Mouse (Mus musculus): ENCODE measurements at regions not wholly inside any gene's neighbourhood (a gene's known extent, or its start where the extent isn't known, plus 50 kb on each side); places are given as distances from the start of the nearest gene placed in this dataset.
"Not testable (repeated sequence)": the region's sequence is repeated elsewhere in the genome, so short reads cannot be mapped to it uniquely, and the experiment has no call there.

DNA sequence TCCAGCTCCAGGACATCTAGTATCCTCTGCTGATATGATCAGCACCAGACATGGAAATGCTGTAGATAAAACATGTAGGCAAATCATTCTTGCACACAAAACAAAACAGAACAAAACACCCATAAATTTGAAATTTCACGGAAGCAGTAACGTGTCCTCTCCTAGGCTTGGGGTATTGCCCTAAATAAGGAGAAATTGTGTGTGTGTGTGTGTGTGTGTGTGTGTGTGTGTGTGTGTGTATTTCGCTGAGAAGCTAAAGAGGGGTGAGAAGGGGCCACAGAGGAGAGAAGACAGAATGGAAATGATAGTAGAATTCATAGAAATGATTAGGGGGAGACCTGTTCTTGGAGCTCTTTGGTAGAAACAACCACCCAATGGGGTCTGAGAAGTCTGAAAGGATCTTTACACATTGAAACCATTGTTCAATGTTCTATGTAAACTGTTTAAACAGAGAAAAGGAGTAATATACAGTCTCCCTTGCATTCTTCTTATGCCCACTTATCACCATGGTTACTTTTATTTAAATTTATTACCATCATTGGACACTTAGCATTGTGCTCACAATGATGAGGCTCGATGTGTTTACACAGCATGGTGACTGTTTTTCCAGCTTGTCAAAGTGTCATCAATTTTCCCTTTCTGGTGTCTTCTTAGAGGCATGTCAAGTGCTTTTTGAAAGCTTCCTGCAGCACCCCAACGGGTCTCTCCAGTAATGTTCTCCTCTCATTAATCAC is 317.3 kb upstream of the 4933412E24Rik start:
- in situ Hi-C loops (cut with MboI; ENCODE audit: unreplicated experiment in 2 of 2): no loop called here

DNA sequence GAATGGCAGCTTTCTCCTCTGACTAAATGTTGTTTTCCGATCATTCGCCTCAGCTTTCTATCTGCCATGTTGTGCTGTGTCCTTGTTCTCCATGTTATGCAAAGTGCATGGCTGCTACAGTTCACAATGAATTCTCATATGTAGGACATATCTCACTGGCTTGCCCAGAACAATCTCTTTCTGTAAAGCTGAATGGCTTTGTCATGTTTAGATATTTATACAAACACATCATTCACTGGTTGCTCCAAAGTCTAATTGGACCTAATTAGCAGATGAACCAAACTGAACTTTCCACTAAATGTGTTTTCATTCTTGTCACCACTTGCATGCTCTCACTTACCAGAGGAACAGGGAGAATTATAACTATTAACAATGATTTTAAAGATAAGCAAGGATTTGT is 301.2 kb upstream of the 4933412E24Rik start:
- in situ Hi-C loops (cut with MboI; ENCODE audit: unreplicated experiment in 2 of 2): no loop called here

DNA sequence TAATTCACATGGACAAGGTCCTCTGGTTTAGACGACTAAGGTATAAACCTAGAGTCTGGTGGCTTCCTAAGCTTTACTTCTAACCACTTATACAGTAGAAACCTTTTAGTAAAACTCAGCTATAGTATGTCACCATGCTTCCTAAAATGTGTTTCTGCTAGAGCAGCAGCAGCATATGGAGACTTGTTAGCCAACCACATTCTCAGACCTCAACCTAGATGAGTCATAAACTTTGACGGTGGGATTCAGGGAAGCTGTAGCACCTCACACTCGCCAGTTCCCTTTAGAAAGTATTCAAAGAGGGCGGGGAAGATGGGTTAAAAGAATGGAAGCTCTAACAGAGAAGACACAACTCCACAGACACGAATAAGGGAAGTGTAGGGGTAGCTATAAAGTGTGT is 298.8 kb upstream of the 4933412E24Rik start:
- in situ Hi-C loops (cut with MboI; ENCODE audit: unreplicated experiment in 2 of 2): no loop called here

DNA sequence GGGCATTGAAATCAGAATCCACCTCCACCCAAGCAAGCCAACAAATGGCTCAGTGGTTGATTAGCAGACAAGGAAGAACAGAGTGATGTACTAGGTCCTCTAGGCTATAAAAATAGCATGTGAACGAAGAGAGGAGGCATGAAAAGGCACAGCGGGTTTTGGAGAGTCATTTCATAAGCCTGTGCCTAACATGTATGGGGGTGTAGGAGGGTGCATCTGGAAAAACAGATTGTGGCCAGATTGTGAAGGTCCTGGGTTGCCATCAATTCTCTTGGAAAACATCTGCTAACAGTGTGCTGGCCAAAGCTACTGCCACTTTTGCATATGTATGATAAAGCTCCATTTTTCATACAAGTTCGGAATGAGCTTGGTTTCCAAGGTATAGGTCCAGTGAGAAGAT is 293.5 kb upstream of the 4933412E24Rik start:
- in situ Hi-C loops (cut with MboI; ENCODE audit: unreplicated experiment in 2 of 2): no loop called here

DNA sequence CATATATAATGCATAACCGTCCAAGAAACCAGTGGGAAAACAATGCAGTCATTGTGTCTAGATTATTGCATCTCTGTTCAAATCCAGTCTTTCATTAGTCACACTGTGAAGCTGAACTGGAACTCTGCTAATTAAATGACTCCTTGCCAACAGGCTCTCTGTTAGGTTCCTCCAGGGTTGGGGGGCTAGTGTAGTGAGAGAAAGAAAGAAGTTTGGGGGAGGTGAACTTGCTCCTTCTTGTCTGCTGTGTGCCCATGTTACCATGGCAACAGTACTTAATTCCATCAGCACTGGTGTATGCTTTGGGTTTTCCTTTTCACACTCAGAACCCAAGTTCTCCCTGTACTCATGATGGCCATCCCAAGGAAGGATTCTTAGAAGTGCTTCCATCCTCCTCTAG is 292.6 kb upstream of the 4933412E24Rik start:
- in situ Hi-C loops (cut with MboI; ENCODE audit: unreplicated experiment in 2 of 2): no loop called here

DNA sequence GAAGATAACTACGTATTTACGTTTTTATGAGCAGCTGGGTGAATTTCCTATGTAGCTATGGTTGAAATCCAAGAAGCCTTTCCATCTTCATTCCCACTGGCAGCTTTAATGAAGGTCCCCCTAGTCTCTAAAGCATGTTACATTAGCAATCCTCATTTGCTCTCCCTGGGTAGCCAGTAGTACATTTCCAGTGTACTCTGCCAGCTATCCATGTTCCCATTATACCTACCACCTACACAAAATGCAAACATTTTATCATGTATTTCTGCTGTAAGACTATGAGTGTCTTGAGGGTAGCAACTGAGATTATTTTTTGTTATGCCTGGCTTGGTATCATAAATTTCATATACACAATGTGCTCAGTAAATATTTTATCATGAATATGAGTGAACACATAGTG is 291.7 kb upstream of the 4933412E24Rik start:
- in situ Hi-C loops (cut with MboI; ENCODE audit: unreplicated experiment in 2 of 2): no loop called here

DNA sequence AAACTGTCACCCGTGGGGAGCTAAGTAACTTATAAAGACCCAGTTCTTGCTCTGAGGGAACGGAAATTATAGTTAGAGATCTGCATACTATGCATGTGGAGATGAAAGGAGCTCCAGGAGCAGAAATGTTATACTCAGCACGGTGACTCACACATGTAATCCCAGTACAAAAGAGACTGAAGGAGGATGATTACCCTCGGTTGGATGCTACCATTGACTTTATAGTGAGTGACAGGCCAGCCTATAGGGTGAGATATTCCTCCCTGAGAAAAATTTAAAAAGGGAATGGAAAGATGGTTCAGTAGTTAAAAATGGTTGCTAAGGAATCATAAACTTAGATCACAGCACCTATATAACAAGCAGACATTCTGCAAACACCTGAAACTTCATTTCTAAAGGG is 287.1 kb upstream of the 4933412E24Rik start:
- in situ Hi-C loops (cut with MboI; ENCODE audit: unreplicated experiment in 2 of 2): no loop called here

DNA sequence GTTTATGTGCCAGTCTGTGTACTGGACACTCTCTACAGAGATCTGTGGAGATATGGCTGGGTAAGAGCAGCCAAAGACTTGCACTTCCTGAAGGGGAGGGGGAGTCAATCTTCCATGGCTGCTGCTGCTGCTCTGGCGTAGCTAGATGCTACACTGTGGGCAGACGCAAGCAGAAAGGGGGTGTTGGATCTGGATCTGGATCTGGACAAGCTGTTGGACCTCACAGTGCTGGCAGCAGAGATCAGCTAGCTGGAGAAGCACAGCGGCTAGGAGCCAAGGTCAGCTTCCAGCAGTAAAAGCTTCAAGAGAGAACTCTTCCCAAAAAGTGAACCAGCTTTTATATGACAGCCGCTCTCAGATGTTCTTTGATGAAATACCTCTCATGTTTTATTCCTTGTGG is 285.5 kb upstream of the 4933412E24Rik start:
- in situ Hi-C loops (cut with MboI; ENCODE audit: unreplicated experiment in 2 of 2): no loop called here

DNA sequence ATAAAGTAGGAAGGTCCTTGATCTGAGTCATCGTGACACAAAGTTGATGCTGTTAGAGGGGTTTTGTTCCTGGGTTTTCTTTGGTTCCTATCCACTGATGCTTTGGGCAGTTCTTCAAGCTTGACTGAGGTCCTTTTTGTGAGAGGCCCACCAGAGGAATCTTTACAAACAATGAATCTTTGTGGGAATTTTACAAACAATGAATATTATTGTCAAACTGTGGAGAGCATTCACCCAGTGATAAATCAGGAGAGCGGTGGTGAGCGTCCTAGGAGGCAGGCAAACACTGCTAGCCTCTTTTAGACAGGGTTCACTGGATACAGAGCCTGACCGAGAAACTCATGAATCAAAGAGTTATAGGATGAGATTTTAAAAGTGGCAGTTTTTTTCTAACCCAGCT is 268.9 kb upstream of the 4933412E24Rik start:
- in situ Hi-C loops (cut with MboI; ENCODE audit: unreplicated experiment in 2 of 2): no loop called here

DNA sequence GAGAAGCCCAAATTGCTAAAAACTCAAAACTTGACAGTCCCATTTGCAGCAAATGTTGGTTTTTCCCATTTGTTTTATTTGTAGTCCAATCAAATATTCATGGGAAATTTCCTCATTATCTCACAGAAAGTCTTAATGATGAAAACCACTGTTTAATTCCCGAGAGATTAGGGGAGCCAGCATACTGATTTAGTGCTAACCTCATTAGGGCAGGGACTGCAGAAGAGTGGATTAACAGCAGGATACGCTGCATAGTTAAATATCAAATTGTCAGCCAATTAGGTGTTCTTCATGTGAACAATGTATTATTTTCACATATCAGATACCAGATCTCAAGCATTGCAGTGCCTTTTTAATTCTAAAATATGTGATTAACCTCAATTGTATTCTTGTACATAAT is 264.0 kb upstream of the 4933412E24Rik start:
- in situ Hi-C loops (cut with MboI; ENCODE audit: unreplicated experiment in 2 of 2): no loop called here

DNA sequence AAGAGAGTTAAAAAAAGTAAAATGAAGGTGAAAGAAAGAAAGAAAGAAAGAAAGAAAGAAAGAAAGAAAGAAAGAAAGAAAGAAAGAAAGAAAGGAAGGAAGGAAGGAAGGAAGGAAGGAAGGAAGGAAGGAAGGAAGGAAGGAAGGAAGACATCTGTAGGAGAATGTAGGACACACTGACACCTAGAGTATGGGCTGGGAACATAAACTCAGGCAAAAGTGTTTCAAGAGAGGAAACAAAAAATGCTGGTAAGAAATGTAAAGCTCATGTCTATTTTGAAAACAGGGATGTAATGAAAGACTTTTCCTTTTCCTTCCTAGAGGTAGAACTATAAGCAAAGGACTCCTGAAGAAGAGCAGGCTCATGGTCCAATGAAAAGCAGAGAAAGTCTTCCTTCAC is 237.2 kb upstream of the 4933412E24Rik start:
- in situ Hi-C loops (cut with MboI; ENCODE audit: unreplicated experiment in 2 of 2): not testable (repeated sequence)

DNA sequence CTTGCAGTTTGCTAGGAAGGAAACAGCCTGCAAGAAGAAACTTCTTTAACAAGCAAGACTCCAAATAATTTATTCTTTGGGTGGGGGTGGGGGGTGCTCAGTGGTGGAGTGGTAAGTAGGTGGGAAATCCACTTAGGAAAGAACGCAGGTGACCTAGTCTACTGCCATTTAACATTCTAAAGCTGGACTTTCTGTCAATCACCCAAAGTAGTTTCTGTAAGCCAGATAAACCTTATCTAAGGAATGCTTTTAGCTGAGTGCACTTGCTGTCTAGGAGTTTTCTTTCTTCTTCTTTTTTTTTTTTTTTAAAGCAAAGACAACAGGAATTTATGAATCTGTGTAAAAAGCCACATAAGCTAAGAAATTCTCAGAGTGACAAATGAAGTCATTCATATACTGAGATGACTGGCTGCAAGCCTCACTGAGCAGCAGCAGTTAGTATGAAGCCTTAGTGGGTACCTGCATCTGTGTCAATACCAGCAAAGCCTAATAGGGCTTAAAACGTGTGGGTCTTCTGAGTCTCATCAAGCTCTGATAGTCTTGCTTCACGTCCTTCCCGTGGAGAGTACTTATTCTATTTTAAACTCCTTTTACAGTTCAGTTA is 210.0 kb upstream of the 4933412E24Rik start:
- in situ Hi-C loops (cut with MboI; ENCODE audit: unreplicated experiment in 2 of 2): no loop called here

DNA sequence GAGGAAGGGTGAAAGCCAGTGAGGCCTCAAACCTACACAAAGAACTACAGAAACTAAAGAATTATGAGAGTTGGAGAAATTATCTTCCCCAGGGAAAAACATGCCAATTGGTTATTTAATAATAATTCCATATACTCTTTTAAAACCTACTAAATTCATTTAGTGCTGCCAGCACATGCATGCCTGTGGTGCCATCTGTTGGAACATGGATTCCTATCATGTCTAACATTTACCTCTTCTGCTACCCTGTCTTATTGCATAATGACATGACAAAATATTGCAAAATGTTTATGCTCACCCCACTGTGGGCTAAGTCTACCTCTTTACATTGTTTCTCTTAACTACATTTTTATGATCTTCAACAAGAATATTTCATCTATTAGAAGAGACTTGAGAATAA is 178.7 kb upstream of the 4933412E24Rik start:
- in situ Hi-C loops (cut with MboI; ENCODE audit: unreplicated experiment in 2 of 2): no loop called here

DNA sequence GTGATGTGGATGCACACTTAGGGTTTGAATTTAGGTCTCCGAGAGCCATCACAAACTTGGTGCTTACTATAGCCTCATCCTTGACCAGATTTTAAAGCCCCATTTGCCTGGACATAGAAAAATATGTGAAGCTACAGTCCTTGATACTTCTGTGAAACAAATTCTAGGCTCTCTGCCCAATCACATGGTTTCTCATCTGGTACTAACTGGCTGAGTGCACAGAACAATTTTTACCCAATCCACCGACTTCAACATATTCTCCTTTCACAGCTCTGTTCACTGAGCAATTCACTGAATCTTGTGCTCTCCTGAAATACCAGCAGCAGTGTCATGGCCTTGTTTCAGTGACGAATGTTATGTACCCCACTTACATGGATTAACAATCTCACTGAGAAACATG is 176.7 kb upstream of the 4933412E24Rik start:
- in situ Hi-C loops (cut with MboI; ENCODE audit: unreplicated experiment in 2 of 2): no loop called here

DNA sequence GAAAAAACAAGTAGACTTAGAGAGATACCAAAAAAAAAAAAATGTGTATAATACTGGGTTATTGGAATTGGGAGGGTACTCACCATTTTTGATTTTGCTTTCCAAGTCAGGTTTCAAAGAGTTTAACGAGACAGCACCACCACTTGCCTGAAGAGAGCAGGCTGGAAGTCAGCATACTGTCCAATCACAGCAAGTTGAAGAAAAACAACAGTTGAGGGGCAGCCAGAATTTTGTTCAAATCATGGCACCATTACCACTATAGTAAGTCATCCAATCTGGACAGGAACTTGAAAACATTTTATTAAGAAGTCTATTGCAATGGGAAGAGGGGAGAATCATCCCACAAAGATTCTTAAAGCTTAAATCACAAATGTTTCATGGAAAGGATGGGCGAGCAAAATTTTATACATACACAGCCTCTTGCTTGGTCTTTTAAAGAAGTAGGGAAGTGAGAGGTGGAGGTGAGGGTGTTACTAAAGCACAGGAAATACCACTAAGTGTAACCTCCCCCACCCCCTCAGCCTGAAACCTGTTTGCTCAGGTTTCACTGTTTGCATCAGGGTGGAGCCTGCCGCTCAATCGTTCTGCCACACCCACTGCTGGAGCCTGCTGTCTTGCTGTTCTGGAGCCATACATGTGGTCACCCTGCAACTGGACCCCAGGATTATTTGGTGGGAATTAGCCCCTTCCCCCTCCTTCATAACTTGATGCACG is 170.7 kb upstream of the 4933412E24Rik start:
- in situ Hi-C loops (cut with MboI; ENCODE audit: unreplicated experiment in 2 of 2): no loop called here

DNA sequence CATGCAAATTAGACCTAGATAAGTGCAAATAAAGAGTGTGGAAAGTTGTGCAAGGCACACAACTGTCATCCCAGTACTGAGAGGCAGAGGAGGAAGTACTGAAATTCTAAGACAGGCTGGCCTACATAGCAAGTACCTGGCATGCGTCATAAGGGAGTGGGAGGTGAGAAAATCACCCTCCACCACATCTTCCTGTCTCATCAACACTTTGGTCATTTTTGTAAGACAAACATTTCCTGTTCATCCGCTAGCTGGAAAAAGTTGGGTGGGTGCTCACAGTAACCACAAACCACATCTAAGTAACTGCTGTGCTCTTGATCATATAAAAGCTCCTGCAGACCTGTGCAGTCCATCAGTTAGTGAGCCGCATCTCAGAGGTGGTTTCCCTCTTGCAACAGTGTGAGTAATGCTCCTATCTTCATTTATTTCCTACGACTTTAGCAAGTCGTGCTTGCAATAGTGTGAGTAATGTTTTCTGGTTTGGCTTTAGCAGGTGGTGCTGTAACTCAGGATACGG is 125.2 kb upstream of the 4933412E24Rik start:
- in situ Hi-C loops (cut with MboI; ENCODE audit: unreplicated experiment in 2 of 2): loop anchor here (5.0 to 25.0 kb wide), 2 partner anchors 681 to 754 kb away; no protein-coding TSS in a partner anchor

DNA sequence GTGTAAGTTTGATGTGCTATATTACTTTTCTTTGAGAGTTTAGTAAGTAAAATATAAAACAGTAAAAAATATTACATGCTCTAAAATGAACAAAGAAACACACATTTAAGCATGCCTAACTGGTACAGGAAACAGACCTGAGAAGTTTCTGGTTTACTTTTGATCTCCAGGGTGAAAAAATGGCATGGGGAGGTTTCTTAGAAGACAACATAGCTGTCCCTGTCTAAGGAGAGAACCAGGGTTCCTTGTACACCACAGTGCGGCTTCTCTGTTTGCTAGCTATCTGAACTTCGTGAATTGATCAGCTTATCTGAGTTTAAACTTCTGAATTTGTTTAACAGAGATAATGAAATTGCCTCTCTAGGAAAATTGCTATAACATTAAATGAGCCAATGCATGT is 120.3 kb upstream of the 4933412E24Rik start:
- in situ Hi-C loops (cut with MboI; ENCODE audit: unreplicated experiment in 2 of 2): loop anchor here (10.0 to 25.0 kb wide), 2 partner anchors 742 to 749 kb away; no protein-coding TSS in a partner anchor

DNA sequence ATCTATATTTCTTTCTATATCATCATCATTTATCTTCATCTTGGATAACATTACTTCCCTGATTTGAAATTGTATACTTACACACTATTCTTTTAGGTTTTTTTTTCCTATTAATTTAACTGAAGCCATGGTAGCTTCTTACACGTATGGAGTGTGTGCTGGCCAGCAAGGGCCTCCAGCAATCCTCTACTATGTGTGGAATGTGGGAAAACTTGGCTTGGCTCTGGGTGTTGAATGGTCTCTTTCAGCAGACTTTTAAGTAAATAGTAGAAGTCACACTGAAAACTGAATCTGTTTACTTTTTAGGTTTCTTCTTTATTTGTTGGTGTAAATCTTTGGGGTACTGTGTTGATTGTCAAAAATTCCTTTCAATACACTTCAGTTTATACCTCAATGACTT is 118.1 kb upstream of the 4933412E24Rik start:
- in situ Hi-C loops (cut with MboI; ENCODE audit: unreplicated experiment in 2 of 2): loop anchor here (10.0 to 25.0 kb wide), 2 partner anchors 740 to 747 kb away; no protein-coding TSS in a partner anchor

DNA sequence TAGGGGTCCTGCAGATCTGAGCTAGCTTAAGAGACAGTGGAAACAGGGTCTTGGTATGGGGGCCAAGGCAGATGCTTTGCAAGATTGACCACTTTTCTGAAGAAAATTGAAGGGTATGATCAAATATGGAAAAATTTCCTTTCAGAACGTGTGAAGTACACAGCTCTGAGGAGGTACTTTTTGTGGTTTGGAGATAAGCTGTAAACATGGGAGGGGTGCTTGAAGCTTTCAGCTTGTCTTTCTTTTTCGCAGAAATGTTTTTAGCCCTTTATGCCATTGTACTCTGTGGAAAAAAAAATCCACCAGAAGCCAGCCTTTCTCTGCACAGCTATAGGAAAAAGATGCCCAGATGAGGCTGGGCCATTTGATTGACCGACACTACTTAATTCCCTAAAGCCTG is 116.3 kb upstream of the 4933412E24Rik start:
- in situ Hi-C loops (cut with MboI; ENCODE audit: unreplicated experiment in 2 of 2): loop anchor here (10.0 to 25.0 kb wide), 2 partner anchors 738 to 745 kb away; no protein-coding TSS in a partner anchor

DNA sequence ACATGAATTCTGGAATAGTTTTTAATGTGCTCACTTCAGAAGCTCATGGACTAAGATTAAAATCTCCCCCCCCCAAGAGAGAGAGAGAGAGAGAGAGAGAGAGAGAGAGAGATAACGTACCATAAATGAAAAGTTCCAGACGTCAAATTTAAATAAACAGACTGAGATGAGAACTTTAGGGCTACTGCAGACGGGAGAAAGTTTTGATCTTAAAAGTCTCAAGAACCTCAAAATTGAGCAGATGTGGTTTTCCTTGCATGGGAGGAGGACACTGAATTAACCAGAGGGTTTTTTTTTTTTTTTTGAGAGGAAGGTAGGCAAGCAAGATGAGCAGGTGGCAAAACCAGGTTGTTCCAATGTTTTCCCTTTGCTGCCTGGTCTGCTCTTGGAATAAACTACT is 108.0 kb upstream of the 4933412E24Rik start:
- in situ Hi-C loops (cut with MboI; ENCODE audit: unreplicated experiment in 2 of 2): no loop called here

DNA sequence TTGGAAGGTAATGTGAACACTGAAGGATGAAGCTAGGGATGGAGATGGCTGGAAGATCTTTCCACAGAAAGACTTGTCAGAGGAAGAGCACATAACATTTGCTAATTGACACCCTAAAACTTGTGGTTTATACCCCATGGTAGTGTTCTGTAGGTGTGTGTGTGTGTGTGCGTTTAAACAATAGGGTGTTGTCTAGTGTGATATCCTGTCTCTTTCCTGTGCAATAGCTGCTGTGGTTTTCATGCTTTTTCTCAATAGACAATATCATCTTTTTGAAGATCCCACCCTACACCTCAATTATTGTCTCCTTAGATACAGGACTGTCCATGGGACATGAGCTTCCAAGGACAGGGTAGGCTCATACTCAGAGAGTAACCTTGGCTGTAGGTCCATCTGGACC is 103.5 kb upstream of the 4933412E24Rik start:
- in situ Hi-C loops (cut with MboI; ENCODE audit: unreplicated experiment in 2 of 2): no loop called here
